ENCODE assay signal across 13 mouse cellular contexts in the genomic region with DNA sequence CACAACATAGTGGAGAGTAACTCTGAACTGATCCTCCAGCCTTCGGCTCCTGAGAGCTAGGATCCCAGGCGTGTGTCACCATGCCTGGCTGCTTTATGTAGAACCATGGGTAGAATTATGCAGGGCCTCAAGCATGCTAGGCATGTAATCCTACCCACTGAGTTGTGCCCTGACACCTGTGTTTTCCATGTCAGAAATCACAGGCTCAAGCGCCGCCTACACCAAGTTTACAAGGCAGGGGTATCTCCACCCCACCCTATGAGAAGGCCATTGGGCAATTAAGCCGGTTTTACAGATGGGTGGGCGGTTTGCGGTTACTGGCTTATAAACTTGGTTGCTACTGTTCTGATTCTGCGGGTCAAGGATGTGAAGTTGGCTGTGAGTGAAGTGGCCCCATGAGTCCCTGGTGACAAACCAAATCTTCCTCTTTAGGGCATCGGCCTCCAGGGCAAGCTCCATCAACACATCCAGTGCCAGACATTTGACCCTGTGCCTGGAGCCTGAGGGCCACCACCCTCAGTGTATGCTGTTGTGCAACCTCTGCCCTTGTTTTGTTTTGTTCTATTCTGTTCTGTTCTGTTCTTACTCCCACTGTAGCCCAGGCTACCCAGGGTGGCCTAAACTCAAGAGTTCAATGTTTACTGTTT. TPM values are rescaled to one million over a fixed set of nuclear protein-coding genes. Genes with fewer than 3 reads are reported as not detected.
A peak's percentile ranks its signal among the peaks of the same experiment; 100 is the strongest.
DNase-seq lines count a peak whose midpoint lies in the region; ATAC-seq and TF ChIP-seq lines count a peak whose summit lies in the region.
"Had no signal": no experiment of that assay in that cellular context is flagged by ENCODE, and none has a peak within 500 bp of the region (broad histone marks: within the 10 kb centered on the region; RNA-seq: fewer than 3 reads in every experiment).

No protein-coding gene starts in this region.

- H3K36me3 ChIP-seq in hindbrain, embryonic 12.5 days = no peaks in the 10 kb centered on the region
- H3K36me3 ChIP-seq in hindbrain, embryonic 13.5 days = no peaks in the 10 kb centered on the region
- peaks cover 8% of the 10 kb centered on the region for H3K36me3 ChIP-seq in E14TG2a.4 (ENCODE audit: insufficient read depth, low read length)
- H3K36me3 ChIP-seq: heart, embryonic 10.5 days had no signal

- peaks cover 12% of the 10 kb centered on the region for H3K27me3 ChIP-seq in hindbrain, embryonic 12.5 days
- peaks cover 13% of the 10 kb centered on the region; the same call in 1 of the 2 replicates for H3K27me3 ChIP-seq in hindbrain, embryonic 13.5 days
- peaks cover 4% of the 10 kb centered on the region; the same call in 1 of the 2 replicates for H3K27me3 ChIP-seq in E14TG2a.4 (ENCODE audit: insufficient read depth, low read length)
- H3K27me3 ChIP-seq: CH12.LX had no signal

- ATAC-seq in hindbrain, embryonic 12.5 days (ENCODE audit: low FRiP score) = no peak
- ATAC-seq in hindbrain, embryonic 13.5 days (ENCODE audit: low FRiP score) = no peak
- no peak for ATAC-seq in erythroid progenitor cell, adult 5-6 weeks (replicated peaks; ENCODE audit: low FRiP score, poor library complexity, severe bottlenecking)
- ATAC-seq: hindbrain, postnatal 0 days had no signal

- peaks cover 37% of the 10 kb centered on the region for H3K4me1 ChIP-seq in hindbrain, embryonic 12.5 days
- peaks cover 49% of the 10 kb centered on the region for H3K4me1 ChIP-seq in hindbrain, embryonic 13.5 days (replicated peaks)
- peaks cover 80% of the 10 kb centered on the region for H3K4me1 ChIP-seq in E14TG2a.4 (replicated peaks; ENCODE audit: low read depth, low read length)
- H3K4me1 ChIP-seq in brown adipose tissue, adult 24 weeks (ENCODE audit: control insufficient read depth, insufficient read depth, insufficient read length, low read length) = peaks cover 49% of the 10 kb centered on the region

- intact Hi-C loops in left cerebral cortex, postnatal 14 days (cut with DNase I) = no loop called here

- DNase-seq in lung, postnatal 10 days = peak; percentile 27
- DNase-seq in thymus, adult 18-20 months = no peak
- DNase-seq in left cerebral cortex, postnatal 14 days (ENCODE audit: low spot score in 2 of 2) = no peak

- TF ChIP-seq CTCF in E14TG2a.4 (conservative IDR thresholded peaks at IDR 0.05; ENCODE audit: low read length) = no peak

- 84% methylated on average over 9 of the region's 9 CpGs for WGBS in hindbrain, embryonic 12.5 days
- WGBS in hindbrain, embryonic 13.5 days = 90% methylated on average over 9 of the region's 9 CpGs

- H3K4me2 ChIP-seq in hindbrain, embryonic 12.5 days (replicated peaks) = no peak overlapping the region
- H3K4me2 ChIP-seq in hindbrain, embryonic 13.5 days = no peak overlapping the region
- H3K4me2 ChIP-seq: lung, embryonic 14.5 days had no signal

- peak overlapping the region; percentile 17; the same call in 1 of the 2 replicates for H3K27ac ChIP-seq in hindbrain, embryonic 12.5 days
- no peak overlapping the region for H3K27ac ChIP-seq in hindbrain, embryonic 13.5 days
- H3K27ac ChIP-seq in brown adipose tissue, adult 24 weeks (replicated peaks; ENCODE audit: low read depth, low read length) = peak overlapping the region; percentile 6
- H3K27ac ChIP-seq: heart, embryonic 10.5 days had no signal

- H3K4me3 ChIP-seq in hindbrain, embryonic 12.5 days = no peak overlapping the region
- H3K4me3 ChIP-seq in hindbrain, embryonic 13.5 days = no peak overlapping the region
- peak overlapping the region; percentile 85 for H3K4me3 ChIP-seq in E14TG2a.4 (replicated peaks; ENCODE audit: low read length)
- H3K4me3 ChIP-seq in brown adipose tissue, adult 24 weeks (ENCODE audit: insufficient read depth, low read depth, low read length) = no peak overlapping the region
- H3K4me3 ChIP-seq: heart, embryonic 10.5 days had no signal

- no peaks in the 10 kb centered on the region for H3K9me3 ChIP-seq in hindbrain, embryonic 12.5 days (replicated peaks)
- no peaks in the 10 kb centered on the region for H3K9me3 ChIP-seq in hindbrain, embryonic 13.5 days
- H3K9me3 ChIP-seq in E14TG2a.4 (ENCODE audit: low read length) = no peaks in the 10 kb centered on the region
- H3K9me3 ChIP-seq: heart, embryonic 10.5 days had no signal

- H3K9ac ChIP-seq in hindbrain, embryonic 12.5 days = no peak overlapping the region
- no peak overlapping the region for H3K9ac ChIP-seq in hindbrain, embryonic 13.5 days
- H3K9ac ChIP-seq: lung, embryonic 14.5 days had no signal

RNA-seq across cellular contexts. Expression of a gene that starts 3.2 kb away (rescaled TPM):
- polyA plus RNA-seq in hindbrain, embryonic 12.5 days (2016; fragmentation: Nextera tagmentation; extraction: Ambion mirVana) = 3.5 and 4.0 TPM in 2 replicates
- polyA plus RNA-seq in hindbrain, embryonic 13.5 days (2015; fragmentation: Nextera tagmentation; extraction: Ambion mirVana) = 2.5 and 4.1 TPM in 2 replicates
- 4.3 and 5.7 TPM in 2 replicates for polyA plus RNA-seq in brown adipose tissue, adult 24 weeks (2012; ENCODE audit: insufficient read depth, insufficient read length, missing spikeins)
- total RNA-seq in erythroid progenitor cell, adult 5-6 weeks (2015; ENCODE audit: low replicate concordance) = 3.4 and 5.0 TPM in 2 replicates
- total RNA-seq in erythroid progenitor cell, adult 5-6 weeks (2017; ENCODE audit: low replicate concordance) = 3.0 and 6.7 TPM in 2 replicates
- total RNA-seq in left cerebral cortex, postnatal 14 days (2021) = 1 to 10 TPM; 5.2 to 5.4 TPM

RNA-seq across cellular contexts. Expression of a gene that starts 10.7 kb away (rescaled TPM):
- polyA plus RNA-seq in hindbrain, embryonic 12.5 days (2016; fragmentation: Nextera tagmentation; extraction: Ambion mirVana) = 42.0 and 44.7 TPM in 2 replicates
- 31.8 and 32.3 TPM in 2 replicates for polyA plus RNA-seq in hindbrain, embryonic 13.5 days (2015; fragmentation: Nextera tagmentation; extraction: Ambion mirVana)
- polyA plus RNA-seq in brown adipose tissue, adult 24 weeks (2012; ENCODE audit: insufficient read depth, insufficient read length, missing spikeins) = 20.4 and 22.8 TPM in 2 replicates
- 1.1 and 2.1 TPM in 2 replicates for total RNA-seq in erythroid progenitor cell, adult 5-6 weeks (2015; ENCODE audit: low replicate concordance)
- 2.0 and 3.9 TPM in 2 replicates for total RNA-seq in erythroid progenitor cell, adult 5-6 weeks (2017; ENCODE audit: low replicate concordance)
- total RNA-seq in left cerebral cortex, postnatal 14 days (2021) = 10 to 100 TPM; 77.4 to 81.8 TPM

RNA-seq across cellular contexts. Expression of a gene that starts 37.8 kb away (rescaled TPM):
- polyA plus RNA-seq in hindbrain, embryonic 12.5 days (2016; fragmentation: Nextera tagmentation; extraction: Ambion mirVana) = not detected in 2 replicates
- polyA plus RNA-seq in hindbrain, embryonic 13.5 days (2015; fragmentation: Nextera tagmentation; extraction: Ambion mirVana) = not detected in 2 replicates
- polyA plus RNA-seq in brown adipose tissue, adult 24 weeks (2012; ENCODE audit: insufficient read depth, insufficient read length, missing spikeins) = not detected in 2 replicates
- not detected in 2 replicates for total RNA-seq in erythroid progenitor cell, adult 5-6 weeks (2015; ENCODE audit: low replicate concordance)
- total RNA-seq in erythroid progenitor cell, adult 5-6 weeks (2017; ENCODE audit: low replicate concordance) = not detected in 2 replicates
- not detected for total RNA-seq in left cerebral cortex, postnatal 14 days (2021)
- total RNA-seq: CH12.LX; hindbrain, postnatal 0 days had no signal
- polyA plus RNA-seq: forebrain, embryonic 14.5 days; lung, embryonic 14.5 days had no signal

RNA-seq across cellular contexts. Expression of a gene that starts 41.5 kb away (rescaled TPM):
- polyA plus RNA-seq in hindbrain, embryonic 12.5 days (2016; fragmentation: Nextera tagmentation; extraction: Ambion mirVana) = 5.4 and 7.5 TPM in 2 replicates
- polyA plus RNA-seq in hindbrain, embryonic 13.5 days (2015; fragmentation: Nextera tagmentation; extraction: Ambion mirVana) = 6.4 and 6.7 TPM in 2 replicates
- polyA plus RNA-seq in brown adipose tissue, adult 24 weeks (2012; ENCODE audit: insufficient read depth, insufficient read length, missing spikeins) = 22.0 and 25.5 TPM in 2 replicates
- 4.2 TPM in 1 of 2 replicates, not detected in the other for total RNA-seq in erythroid progenitor cell, adult 5-6 weeks (2015; ENCODE audit: low replicate concordance)
- 2.7 and 4.8 TPM in 2 replicates for total RNA-seq in erythroid progenitor cell, adult 5-6 weeks (2017; ENCODE audit: low replicate concordance)
- 1 to 10 TPM; 5.1 to 5.4 TPM for total RNA-seq in left cerebral cortex, postnatal 14 days (2021)
